Mouse (Mus musculus) lung, postnatal 0 days (tissue): Measurements from ENCODE around the gene Npcd.
A peak's percentile ranks its signal among the peaks of the same experiment; 100 is the strongest.

Experiments used
- CTCF ChIP-seq: IDR thresholded peaks from 2 replicates; pipeline ENCODE4 v1.5.1; 2016; ENCODE audit warnings: antibody characterized with exemption, mild to moderate bottlenecking
- EP300 ChIP-seq: IDR thresholded peaks from 2 replicates; pipeline ENCODE4 v1.6.1; 2016; ENCODE audit warnings: antibody characterized with exemption, mild to moderate bottlenecking, control low read depth

DNA sequence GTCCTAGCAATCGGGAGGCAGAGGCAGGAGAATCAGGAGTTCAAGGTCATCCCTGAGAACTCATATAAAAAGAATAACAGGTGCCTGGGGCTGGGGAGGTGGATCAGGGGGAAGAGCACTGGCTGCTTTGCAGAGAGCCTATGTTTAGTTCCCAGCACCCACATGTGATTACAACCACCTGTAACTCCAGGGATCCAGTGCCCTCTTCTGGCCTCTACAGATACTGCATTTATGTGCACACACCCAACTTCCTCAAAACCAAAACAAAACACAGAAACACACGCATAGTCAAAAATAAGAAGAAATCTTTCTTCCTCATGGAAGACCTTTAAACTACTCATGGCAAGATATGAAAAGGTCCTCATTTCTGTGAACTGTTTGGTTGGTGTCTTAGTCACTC lies 16.1 kb upstream of the Npcd start:
- TF ChIP-seq EP300 = no peak
- TF ChIP-seq CTCF = peak; percentile 7; the same call in 1 of the 2 replicates
